31 mouse cellular contexts compared by ENCODE assay signal in genomic region chr8:57048909-57049308, GRCm38 (mm10).
"Had no signal": no experiment of that assay in that cellular context is flagged by ENCODE, and none has a peak within 500 bp of the region (broad histone marks: within the 10 kb centered on the region; RNA-seq: fewer than 3 reads in every experiment).

No protein-coding gene starts in this region.

- H3K9ac ChIP-seq: limb, embryonic 12.5 days; limb, embryonic 13.5 days; limb, embryonic 15.5 days; liver, embryonic 12.5 days; liver, embryonic 13.5 days; liver, embryonic 14.5 days; liver, embryonic 15.5 days; liver, postnatal 0 days; lung, embryonic 14.5 days; lung, embryonic 15.5 days; midbrain, embryonic 12.5 days; midbrain, embryonic 13.5 days; midbrain, embryonic 15.5 days; neural tube, embryonic 12.5 days had no signal

- H3K4me1 ChIP-seq: limb, embryonic 15.5 days; liver, embryonic 12.5 days; liver, embryonic 13.5 days; liver, embryonic 15.5 days; lung, embryonic 15.5 days; megakaryocyte, embryonic 14.5 days; midbrain, embryonic 10.5 days; midbrain, embryonic 12.5 days; midbrain, embryonic 13.5 days; midbrain, embryonic 15.5 days; neural tube, embryonic 12.5 days had no signal

- H3K27me3 ChIP-seq: limb, embryonic 12.5 days; limb, embryonic 13.5 days; limb, embryonic 15.5 days; liver, embryonic 12.5 days; liver, embryonic 13.5 days; liver, embryonic 15.5 days; lung, embryonic 15.5 days; megakaryocyte, embryonic 14.5 days; midbrain, embryonic 12.5 days; midbrain, embryonic 13.5 days; midbrain, embryonic 15.5 days; neural tube, embryonic 12.5 days had no signal

- H3K36me3 ChIP-seq: limb, embryonic 10.5 days; limb, embryonic 12.5 days; limb, embryonic 13.5 days; limb, embryonic 15.5 days; liver, embryonic 12.5 days; liver, embryonic 13.5 days; liver, embryonic 15.5 days; lung, embryonic 15.5 days; midbrain, embryonic 10.5 days; midbrain, embryonic 12.5 days; midbrain, embryonic 13.5 days; midbrain, embryonic 15.5 days; neural tube, embryonic 12.5 days had no signal

- H3K4me2 ChIP-seq: limb, embryonic 12.5 days; limb, embryonic 13.5 days; limb, embryonic 15.5 days; liver, embryonic 11.5 days; liver, embryonic 12.5 days; liver, embryonic 13.5 days; liver, embryonic 15.5 days; lung, embryonic 14.5 days; lung, embryonic 15.5 days; midbrain, embryonic 11.5 days; midbrain, embryonic 12.5 days; midbrain, embryonic 13.5 days; midbrain, embryonic 15.5 days; neural tube, embryonic 12.5 days had no signal

- H3K27ac ChIP-seq: left cerebral cortex, adult 2 months; limb, embryonic 10.5 days; limb, embryonic 12.5 days; limb, embryonic 13.5 days; limb, embryonic 15.5 days; liver, embryonic 12.5 days; liver, embryonic 13.5 days; liver, embryonic 14.5 days; liver, embryonic 15.5 days; lung, embryonic 15.5 days; macrophage; midbrain, embryonic 10.5 days; midbrain, embryonic 12.5 days; midbrain, embryonic 13.5 days; midbrain, embryonic 15.5 days; neural tube, embryonic 12.5 days had no signal

- H3K9me3 ChIP-seq: limb, embryonic 10.5 days; limb, embryonic 12.5 days; limb, embryonic 13.5 days; limb, embryonic 15.5 days; liver, embryonic 12.5 days; liver, embryonic 13.5 days; liver, embryonic 15.5 days; lung, embryonic 15.5 days; midbrain, embryonic 10.5 days; midbrain, embryonic 12.5 days; midbrain, embryonic 13.5 days; midbrain, embryonic 15.5 days; neural tube, embryonic 12.5 days had no signal

- DNase-seq: left cerebral cortex, postnatal 4 days; liver; liver, embryonic 13.5 days; liver, postnatal 0 days; lung, adult 18-20 months; lung, adult 2 months; lung, embryonic 14.5 days; lung, postnatal 10 days; lung, postnatal 36 days; lung, postnatal 4 days; midbrain, embryonic 14.5 days had no signal

- H3K4me3 ChIP-seq: left cerebral cortex, adult 2 months; limb, embryonic 10.5 days; limb, embryonic 12.5 days; limb, embryonic 13.5 days; limb, embryonic 15.5 days; liver, embryonic 12.5 days; liver, embryonic 13.5 days; liver, embryonic 15.5 days; lung, embryonic 15.5 days; megakaryocyte, embryonic 14.5 days; midbrain, embryonic 10.5 days; midbrain, embryonic 12.5 days; midbrain, embryonic 13.5 days; midbrain, embryonic 15.5 days; myocyte; neural tube, embryonic 12.5 days had no signal

- ATAC-seq: liver, embryonic 12.5 days; liver, postnatal 0 days; midbrain, embryonic 13.5 days; midbrain, embryonic 15.5 days; midbrain, embryonic 16.5 days had no signal
